Mouse (Mus musculus) bone marrow, adult 2 months (tissue): ENCODE results near the gene Fpr3. TPM values are rescaled to one million over a fixed set of nuclear protein-coding genes. Genes with fewer than 3 reads are reported as not detected.
"Not testable (repeated sequence)": the region's sequence is repeated elsewhere in the genome, so short reads cannot be mapped to it uniquely, and the experiment has no call there.

ENCODE experiments used
- H3K27ac ChIP-seq: fragments of 200-500 bp; 2 replicates; pipeline ENCODE4 v1.5.1; 2012; ENCODE audit warnings: low read depth, mild to moderate bottlenecking, control low read depth, inconsistent platforms, low read length; ENCODE audit not compliant: control insufficient read depth, poor library complexity, insufficient read depth
- H3K4me1 ChIP-seq: fragments of 200-500 bp; 2 replicates; pipeline ENCODE4 v1.6.1; 2011; ENCODE audit warnings: low read length; ENCODE audit not compliant: control insufficient read depth, insufficient read depth
- H3K4me3 ChIP-seq: fragments of 200-500 bp; replicated peaks from 2 replicates; pipeline ENCODE3; 2011; ENCODE audit warnings: mild to moderate bottlenecking, low read depth, low read length, control low read depth; ENCODE audit not compliant: control insufficient read depth
- CTCF ChIP-seq: fragments of 200-500 bp; IDR thresholded peaks from 2 replicates; pipeline ENCODE4 v1.5.1; 2011; ENCODE audit warnings: low read length, control low read depth; ENCODE audit not compliant: control insufficient read depth, insufficient read depth
- POLR2A ChIP-seq: fragments of 200-500 bp; IDR thresholded peaks from 2 replicates; pipeline ENCODE4 v1.6.1; 2011; ENCODE audit warnings: low read depth, mild to moderate bottlenecking, control low read depth, low read length, borderline replicate concordance; ENCODE audit not compliant: control insufficient read depth
- WGBS: fragments of 180-500 bp; shearing (Covaris S2); methylation state at CpG from one replicate; pipeline ENCODE4 v1.1.7; 2018; 5-methylcytosine and 5-hydroxymethylcytosine counted together
- polyA plus RNA-seq: library from polyadenylated mRNA; stranded (reverse); fragments of >200 nt; gene quantifications from 2 replicates; pipeline ENCODE4 v1.2.4, GENCODE M21; 2011; ENCODE audit warnings: low replicate concordance; ENCODE audit not compliant: missing spikeins, insufficient read depth, insufficient read length

Fpr3 gene
- polyA plus RNA-seq, 1 experiment, result not detected

DNA sequence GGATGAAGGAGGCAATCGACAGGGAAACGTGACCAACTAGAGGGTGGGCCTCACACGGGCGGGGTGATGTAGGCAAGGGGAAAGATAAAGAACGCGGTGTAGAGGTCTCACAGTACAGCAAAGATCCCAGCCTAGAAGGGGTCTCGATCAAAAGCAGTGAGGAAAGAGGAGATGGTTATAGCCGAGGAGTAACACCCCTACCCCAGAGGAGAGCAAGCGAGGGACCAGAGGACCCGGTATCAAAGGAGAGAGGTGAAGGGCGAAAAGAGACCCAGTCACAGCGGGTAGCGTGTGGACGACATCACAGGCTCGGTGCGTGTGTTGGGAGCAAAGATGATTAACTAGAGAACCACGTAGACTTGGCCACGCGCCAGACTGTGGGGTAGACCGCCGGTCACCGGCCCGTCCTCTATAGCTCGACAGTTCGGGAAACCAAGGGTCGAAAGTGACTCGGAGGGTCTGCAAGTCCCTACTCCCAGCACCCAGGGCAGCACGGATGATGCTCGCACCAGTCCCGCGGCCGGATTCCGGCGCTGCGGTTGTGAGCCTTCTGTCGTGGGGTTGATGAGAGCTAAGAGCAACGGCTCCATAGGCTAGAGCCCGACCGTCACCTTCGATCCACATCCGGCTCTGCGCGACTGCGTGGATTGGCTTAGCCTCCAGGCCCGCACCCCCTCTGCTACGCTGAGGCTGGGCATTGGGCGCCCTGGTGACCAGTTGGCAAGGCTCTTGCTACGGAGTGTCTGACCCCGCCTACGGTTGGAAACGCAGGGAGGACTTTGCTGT lies 22.2 kb downstream of the Fpr3 start:
- TF ChIP-seq POLR2A, result no peak
- TF ChIP-seq CTCF, result no peak
- 16% methylated on average over 51 of the region's 51 CpGs for WGBS
- Histone ChIP-seq H3K27ac (no peak overlapping the region), H3K4me1 (no peaks in the 10 kb centered on the region; the same call in 1 of the 2 replicates), H3K4me3 (peak overlapping the region; percentile 39)

GRCm38 (mm10) chr17:17912618-17913017 lies 25.0 kb downstream of the Fpr3 start:
- H3K27ac ChIP-seq, H3K4me1 ChIP-seq, H3K4me3 ChIP-seq: not testable (repeated sequence)
- 78% methylated on average over 8 of the region's 8 CpGs for WGBS

DNA sequence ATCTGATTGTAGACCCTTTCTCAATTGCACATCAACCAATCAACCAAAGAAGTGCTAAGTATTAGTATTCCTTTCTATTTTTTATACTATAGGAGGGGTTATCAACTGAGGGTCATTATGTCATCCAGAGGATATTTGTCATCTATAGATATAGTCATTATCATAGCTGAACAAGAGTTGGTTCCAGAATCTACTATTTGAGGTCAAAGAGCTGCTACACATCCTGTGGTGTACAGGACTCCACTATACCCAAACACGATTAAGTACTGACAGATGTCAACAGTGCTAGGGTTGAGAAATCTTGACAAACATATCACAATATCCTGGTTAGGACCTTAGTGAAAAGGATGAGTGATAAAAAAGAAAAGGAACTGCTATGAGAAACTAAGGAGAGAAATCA lies 29.7 kb downstream of the Fpr3 start:
- Histone ChIP-seq H3K27ac (no peak overlapping the region), H3K4me3 (no peak overlapping the region), H3K4me1 (no peaks in the 10 kb centered on the region)
- WGBS, result 53% methylated on average over 1 of the region's 1 CpGs
- no peak for TF ChIP-seq CTCF
- TF ChIP-seq POLR2A, result no peak

DNA sequence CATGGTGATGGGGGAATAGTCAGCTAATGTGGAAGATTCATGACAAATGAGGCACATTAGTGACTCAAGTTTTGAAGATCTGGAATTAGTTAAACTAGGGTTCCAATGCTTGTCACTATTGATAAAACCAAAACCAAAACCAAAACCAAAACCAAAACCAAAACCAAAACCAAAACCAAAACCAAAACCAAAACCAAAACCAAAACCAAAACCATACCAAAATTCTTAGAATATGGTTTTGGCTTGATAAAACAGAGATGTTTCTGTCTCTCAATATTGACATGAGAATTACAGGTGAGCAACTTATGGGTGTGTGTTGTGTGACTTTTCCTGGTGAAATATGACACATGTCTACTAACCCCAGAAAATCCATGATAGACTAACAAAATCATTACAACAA lies 30.1 kb downstream of the Fpr3 start:
- Histone ChIP-seq H3K4me1 (no peaks in the 10 kb centered on the region), H3K27ac (no peak overlapping the region), H3K4me3 (no peak overlapping the region)
- TF ChIP-seq POLR2A (no peak), CTCF (no peak)

GRCm38 (mm10) chr17:17973443-17973842 lies 85.8 kb downstream of the Fpr3 start:
- no peak overlapping the region for H3K27ac ChIP-seq
- no peak overlapping the region for H3K4me3 ChIP-seq
- no peaks in the 10 kb centered on the region for H3K4me1 ChIP-seq
- TF ChIP-seq CTCF (no peak), POLR2A (no peak)
- WGBS, result 0% methylated on average over 1 of the region's 1 CpGs

DNA sequence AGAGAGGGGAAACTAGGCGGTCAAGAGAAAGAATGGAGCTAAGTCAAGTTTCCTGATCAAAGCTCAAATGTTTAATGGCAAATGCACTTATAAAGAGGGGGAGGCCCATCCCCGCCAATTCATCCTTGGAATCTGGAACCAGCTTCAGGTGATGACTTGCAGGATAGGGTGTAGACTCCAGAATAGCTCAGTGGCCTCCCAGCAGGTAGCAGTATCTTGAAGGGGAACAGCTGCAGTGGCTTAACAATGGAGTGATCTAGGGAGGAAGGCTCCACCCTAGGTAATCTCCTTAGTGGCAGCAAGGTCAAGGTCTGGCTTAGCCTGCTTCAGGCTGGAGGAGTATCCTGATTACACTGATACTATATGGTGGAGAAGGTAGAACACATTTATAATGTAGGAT lies 93.6 kb downstream of the Fpr3 start:
- H3K4me1 ChIP-seq, H3K27ac ChIP-seq, H3K4me3 ChIP-seq: not testable (repeated sequence)
- WGBS, result 65% methylated on average over 2 of the region's 2 CpGs

DNA sequence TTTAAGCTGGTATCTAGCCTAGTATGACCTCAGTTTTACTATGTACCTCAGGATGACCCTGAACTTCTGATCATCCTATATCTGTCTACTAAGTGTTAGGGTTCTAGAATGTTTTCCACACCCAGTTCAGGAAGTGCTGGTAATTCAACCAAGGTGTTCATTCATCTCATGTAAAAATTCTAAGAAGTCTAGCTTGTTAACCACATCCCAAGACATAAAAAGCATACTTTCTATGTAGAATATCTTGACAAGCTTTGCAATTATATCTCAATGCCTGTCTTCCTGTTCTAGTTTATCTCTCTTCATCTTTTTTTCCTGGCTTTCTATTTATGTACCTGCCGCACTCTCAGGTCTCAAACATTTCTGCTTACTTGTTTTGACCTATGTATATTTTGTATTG lies 117.1 kb downstream of the Fpr3 start:
- Histone ChIP-seq H3K4me1 (no peaks in the 10 kb centered on the region), H3K4me3 (no peak overlapping the region), H3K27ac (no peak overlapping the region)
- TF ChIP-seq CTCF (no peak), POLR2A (no peak)
- WGBS, result 79% methylated on average over 1 of the region's 1 CpGs

Other genes with a start within 250 kb of the Fpr3 start
- gene Vmn2r90, start 184.1 kb upstream of the Fpr3 start, polyA plus RNA-seq, result not detected in 2 replicates
- gene Spaca6, start 60.7 kb upstream of the Fpr3 start, polyA plus RNA-seq, result 7.4 and 21.3 TPM in 2 replicates
- 0.95 TPM in 1 of 2 replicates, not detected in the other for gene Has1, start 32.6 kb upstream of the Fpr3 start, polyA plus RNA-seq
- 4.9 and 29.1 TPM in 2 replicates for gene Fpr1, start 3.9 kb upstream of the Fpr3 start, polyA plus RNA-seq
- 48.5 and 137 TPM in 2 replicates for gene Fpr2, start within 50 bp of the Fpr3 start, polyA plus RNA-seq
- not detected in 2 replicates for gene Fpr-rs4, start 133.9 kb downstream of the Fpr3 start, polyA plus RNA-seq
- gene Vmn2r124, start 161.6 kb downstream of the Fpr3 start, polyA plus RNA-seq, result not detected in 2 replicates
- not detected in 2 replicates for gene Vmn2r91, start 197.2 kb downstream of the Fpr3 start, polyA plus RNA-seq